Comparison of ENCODE assay signal across 10 mouse cellular contexts in the genomic region with DNA sequence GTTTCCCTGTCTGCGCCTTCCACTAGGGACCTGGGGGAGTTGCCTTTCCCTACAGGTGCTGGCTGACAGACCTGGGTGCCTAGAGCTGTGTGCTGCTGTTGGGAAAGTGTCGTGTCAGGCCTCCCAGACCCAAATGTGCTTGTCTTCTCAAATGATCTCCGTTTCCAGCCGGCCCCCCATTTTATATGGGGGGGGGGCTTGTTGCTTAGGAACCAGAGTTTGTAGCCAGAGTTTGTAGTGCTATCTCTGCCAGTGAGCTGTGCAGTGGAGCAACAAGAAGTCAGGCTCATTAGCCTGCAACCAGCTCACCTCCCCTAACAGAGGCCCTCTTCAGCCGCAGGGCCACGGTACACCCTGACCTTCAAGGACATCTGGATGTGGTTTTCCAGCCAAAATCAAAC.
DNase-seq lines count a peak whose midpoint lies in the region; ATAC-seq and TF ChIP-seq lines count a peak whose summit lies in the region.
"Had no signal": no experiment of that assay in that cellular context is flagged by ENCODE, and none has a peak within 500 bp of the region (broad histone marks: within the 10 kb centered on the region; RNA-seq: fewer than 3 reads in every experiment).

No protein-coding gene starts in this region.

- no peaks in the 10 kb centered on the region for H3K27me3 ChIP-seq in hindbrain, embryonic 11.5 days (ENCODE audit: control insufficient read depth, insufficient read depth, low read length)
- no peaks in the 10 kb centered on the region for H3K27me3 ChIP-seq in hindbrain, embryonic 12.5 days
- H3K27me3 ChIP-seq in embryonic facial prominence, embryonic 10.5 days (replicated peaks; ENCODE audit: low read depth, poor library complexity, severe bottlenecking), result no peaks in the 10 kb centered on the region
- H3K27me3 ChIP-seq in kidney, adult 2 months (replicated peaks; ENCODE audit: control insufficient read depth, insufficient read depth, low read length), result no peaks in the 10 kb centered on the region
- H3K27me3 ChIP-seq: CH12.LX had no signal

- no peaks in the 10 kb centered on the region for H3K4me1 ChIP-seq in hindbrain, embryonic 11.5 days (replicated peaks; ENCODE audit: control insufficient read depth, insufficient read depth, low read length)
- H3K4me1 ChIP-seq in hindbrain, embryonic 12.5 days, result peaks cover 4% of the 10 kb centered on the region; the same call in 1 of the 2 replicates
- H3K4me1 ChIP-seq in embryonic facial prominence, embryonic 10.5 days, result peaks cover 54% of the 10 kb centered on the region
- peaks cover 9% of the 10 kb centered on the region for H3K4me1 ChIP-seq in kidney, adult 2 months (ENCODE audit: control insufficient read depth, insufficient read depth, low read length)

- H3K9ac ChIP-seq in hindbrain, embryonic 11.5 days (ENCODE audit: low read depth, low read length), result no peak overlapping the region
- H3K9ac ChIP-seq in hindbrain, embryonic 12.5 days, result no peak overlapping the region

- H3K4me2 ChIP-seq in hindbrain, embryonic 11.5 days (replicated peaks; ENCODE audit: low read depth, low read length), result no peak overlapping the region
- no peak overlapping the region for H3K4me2 ChIP-seq in hindbrain, embryonic 12.5 days (replicated peaks)

- H3K4me3 ChIP-seq in hindbrain, embryonic 11.5 days (ENCODE audit: low read depth, low read length), result no peak overlapping the region
- H3K4me3 ChIP-seq in hindbrain, embryonic 12.5 days, result no peak overlapping the region
- H3K4me3 ChIP-seq in embryonic facial prominence, embryonic 10.5 days, result no peak overlapping the region
- no peak overlapping the region for H3K4me3 ChIP-seq in kidney, adult 2 months (ENCODE audit: insufficient read depth, low read depth, low read length)
- no peak overlapping the region for H3K4me3 ChIP-seq in macrophage (ENCODE audit: inconsistent target)

- no peak for ATAC-seq in hindbrain, embryonic 11.5 days (ENCODE audit: low FRiP score)
- no peak for ATAC-seq in hindbrain, embryonic 12.5 days (ENCODE audit: low FRiP score)

- no peaks in the 10 kb centered on the region for H3K36me3 ChIP-seq in hindbrain, embryonic 11.5 days (ENCODE audit: control insufficient read depth, insufficient read depth, low read length)
- peaks cover 29% of the 10 kb centered on the region for H3K36me3 ChIP-seq in hindbrain, embryonic 12.5 days
- peaks cover 90% of the 10 kb centered on the region for H3K36me3 ChIP-seq in embryonic facial prominence, embryonic 10.5 days (replicated peaks)
- peaks cover 8% of the 10 kb centered on the region for H3K36me3 ChIP-seq in kidney, adult 2 months (ENCODE audit: control insufficient read depth, insufficient read depth, low read length)
- peaks cover 17% of the 10 kb centered on the region for H3K36me3 ChIP-seq in macrophage (ENCODE audit: inconsistent target)

- DNase-seq in hindbrain, embryonic 11.5 days (ENCODE audit: low spot score), result peak; percentile 21
- DNase-seq in embryonic facial prominence, embryonic 10.5 days (ENCODE audit: low spot score), result peak; percentile 75
- peak; percentile 40 for DNase-seq in kidney, adult 2 months
- DNase-seq in cerebellum, postnatal 14 days, result no peak
- no peak for DNase-seq in frontal cortex, postnatal 36 days (ENCODE audit: low spot score in 2 of 2)
- DNase-seq in cerebellum, postnatal 25 days, result no peak
- DNase-seq: lung, adult 2 months had no signal

- no peaks in the 10 kb centered on the region for H3K9me3 ChIP-seq in hindbrain, embryonic 11.5 days (ENCODE audit: control insufficient read depth, low read length)
- no peaks in the 10 kb centered on the region for H3K9me3 ChIP-seq in hindbrain, embryonic 12.5 days (replicated peaks)
- no peaks in the 10 kb centered on the region for H3K9me3 ChIP-seq in embryonic facial prominence, embryonic 10.5 days

- no peak overlapping the region for H3K27ac ChIP-seq in hindbrain, embryonic 11.5 days (ENCODE audit: low read depth, low read length)
- H3K27ac ChIP-seq in hindbrain, embryonic 12.5 days, result no peak overlapping the region
- peak overlapping the region; percentile 76; the same call in 1 of the 2 replicates for H3K27ac ChIP-seq in embryonic facial prominence, embryonic 10.5 days (replicated peaks)
- peak overlapping the region; percentile 65 for H3K27ac ChIP-seq in kidney, adult 2 months (ENCODE audit: insufficient read depth, low read depth, low read length)
- peak overlapping the region; percentile 69 for H3K27ac ChIP-seq in macrophage

- TF ChIP-seq POLR2A in kidney, adult 2 months (IDR thresholded peaks at IDR 0.05; ENCODE audit: low read depth, low read length), result no peak

- 68% methylated on average over 6 of the region's 6 CpGs for WGBS in hindbrain, embryonic 11.5 days
- WGBS in hindbrain, embryonic 12.5 days, result 72% methylated on average over 6 of the region's 6 CpGs
- 39% methylated on average over 6 of the region's 6 CpGs for WGBS in embryonic facial prominence, embryonic 10.5 days
- WGBS in kidney, adult 2 months, result 26% methylated on average over 6 of the region's 6 CpGs
- 86% methylated on average over 6 of the region's 6 CpGs for WGBS in macrophage (ENCODE audit: missing documents)

- no peaks in the 10 kb centered on the region for H3K79me2 ChIP-seq in macrophage (ENCODE audit: inconsistent target)

- TF ChIP-seq CTCF in kidney, adult 2 months (conservative IDR thresholded peaks at IDR 0.05; ENCODE audit: insufficient read depth, insufficient read length, low read depth, low read length), result no peak

Comparison
In these comparisons a context has a peak if more than half of its experiments do, and no peak if none do; other contexts are left out.
1. DNase-seq: peak in hindbrain, embryonic 11.5 days (single experiment), embryonic facial prominence, embryonic 10.5 days (single experiment) and kidney, adult 2 months (single experiment); none in cerebellum, postnatal 14 days (0 of 2), frontal cortex, postnatal 36 days (0 of 2) and cerebellum, postnatal 25 days (0 of 2).
2. H3K27ac ChIP-seq: peak in embryonic facial prominence, embryonic 10.5 days (single experiment), kidney, adult 2 months (single experiment) and macrophage (single experiment); none in hindbrain, embryonic 11.5 days (single experiment) and hindbrain, embryonic 12.5 days (single experiment).